Mouse (Mus musculus): ENCODE data around the gene Pi16.
A peak's percentile ranks its signal among the peaks of the same experiment; 100 is the strongest.

The Pi16 gene

DNA sequence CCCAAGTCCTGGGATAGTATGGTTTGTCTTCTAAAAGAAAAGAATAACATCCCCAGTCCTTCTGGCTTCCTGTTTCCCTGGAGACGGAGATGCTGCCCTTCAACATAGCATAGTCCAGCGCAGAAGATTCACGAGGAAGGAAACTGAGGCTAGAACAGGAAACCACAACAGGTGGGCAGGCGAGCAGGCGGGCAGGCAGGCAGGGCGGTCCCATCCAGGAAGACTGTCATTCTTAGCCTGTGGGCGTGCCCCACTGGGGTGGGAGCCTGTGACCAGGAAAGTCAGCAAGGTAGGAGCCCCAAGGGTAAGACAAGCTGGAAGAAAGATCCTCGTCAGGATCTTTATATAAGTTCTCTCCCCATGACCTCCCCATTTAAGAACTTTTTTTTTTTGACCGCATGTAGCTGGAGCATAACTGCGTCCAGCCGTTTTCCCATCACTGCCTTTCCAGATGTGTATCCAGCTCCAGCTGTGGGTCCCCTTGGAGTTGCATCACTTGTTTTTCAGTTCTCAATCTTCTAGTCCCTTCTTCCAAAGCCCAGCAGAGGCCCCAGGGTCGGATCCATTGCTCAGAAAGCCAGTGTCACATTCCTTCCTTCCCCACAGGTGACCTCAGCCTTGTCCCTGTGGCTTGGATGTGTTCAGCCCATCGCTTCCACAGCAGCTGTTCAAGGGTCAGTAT, 13.0 kb upstream of the Pi16 start:
- no peak for DNase-seq

DNA sequence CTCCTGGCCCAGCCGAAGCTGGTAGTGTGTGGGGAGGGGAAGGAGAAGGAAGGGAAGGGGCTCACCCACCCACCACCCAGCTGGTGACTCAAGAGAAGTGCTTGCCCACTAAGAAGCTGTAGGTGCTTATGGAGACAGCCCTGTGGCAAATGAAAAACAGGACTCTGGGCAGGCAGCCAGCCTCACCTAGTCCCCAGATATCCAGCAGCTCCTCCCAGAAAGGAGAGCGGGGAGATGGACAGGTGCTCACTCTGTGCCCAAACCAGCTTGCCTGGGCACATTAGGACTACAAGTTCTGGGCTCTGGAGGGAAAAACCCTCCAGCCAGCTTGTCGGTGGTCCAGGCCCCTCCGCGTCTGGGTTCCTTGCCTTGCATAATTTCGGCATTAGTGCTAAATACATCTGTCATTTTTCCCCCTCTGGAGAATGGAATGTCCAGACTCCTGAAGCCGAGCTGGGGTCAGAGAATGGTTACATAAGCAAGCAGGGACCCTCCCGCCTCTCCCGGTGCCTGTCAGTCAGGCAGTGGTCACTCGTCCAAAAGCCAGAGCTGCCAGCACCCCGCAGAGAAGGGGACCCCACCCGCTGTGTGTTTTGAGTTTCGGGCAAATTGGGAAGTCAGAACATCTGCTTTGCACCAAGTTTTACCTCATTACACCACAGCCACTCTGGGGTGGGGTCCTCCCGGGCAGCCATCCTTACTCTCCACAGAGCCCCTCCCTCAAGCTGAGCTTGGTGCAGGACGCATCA, 12.2 kb upstream of the Pi16 start:
- DNase-seq: no peak

DNA sequence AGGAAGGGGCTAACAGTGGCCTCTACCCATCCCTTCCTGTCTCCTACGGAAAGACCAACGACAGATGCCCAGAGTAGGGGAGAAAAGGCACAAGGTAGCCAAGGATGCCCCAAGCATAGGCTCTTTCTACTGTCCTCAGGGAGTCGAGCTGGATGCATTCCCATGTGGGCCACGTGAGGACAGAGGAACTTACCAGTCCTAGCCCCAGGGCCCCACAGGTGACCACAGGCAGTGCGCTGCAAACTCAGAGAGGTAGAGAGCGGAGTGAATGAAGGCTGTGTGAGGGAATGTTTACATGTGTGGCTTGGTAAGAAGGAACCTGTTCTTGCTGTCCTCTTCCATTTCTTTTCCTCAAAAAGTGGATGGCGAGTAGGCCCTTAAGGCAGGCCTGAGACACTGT, 11.6 kb upstream of the Pi16 start:
- no peak for DNase-seq

DNA sequence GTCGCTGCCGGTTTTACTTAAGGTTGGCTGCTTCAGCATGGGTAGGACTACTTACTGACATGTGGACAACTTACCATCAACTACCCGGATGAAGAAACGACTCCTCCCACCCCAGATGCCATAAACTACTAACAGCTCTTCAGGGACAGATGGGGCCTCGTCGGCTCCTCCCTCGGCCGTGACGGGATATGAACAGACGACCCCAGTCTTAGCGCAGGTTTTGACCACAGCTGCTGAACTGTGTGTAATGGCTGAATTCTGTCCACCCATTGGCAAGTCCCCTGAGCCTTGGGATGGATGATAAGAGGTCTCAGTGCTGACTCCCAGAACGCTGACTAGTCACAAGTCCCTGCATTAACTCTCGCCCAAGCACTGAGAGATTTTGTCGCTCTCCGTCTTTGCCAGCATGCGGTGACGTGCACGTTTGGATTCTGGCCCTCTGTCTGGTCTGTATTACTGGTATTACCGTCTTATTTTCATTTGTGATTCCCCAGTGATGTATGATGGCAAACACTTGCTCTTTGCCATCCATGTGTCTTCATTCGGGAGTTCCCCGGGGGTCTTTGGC, 7.3 kb upstream of the Pi16 start:
- DNase-seq: no peak

DNA sequence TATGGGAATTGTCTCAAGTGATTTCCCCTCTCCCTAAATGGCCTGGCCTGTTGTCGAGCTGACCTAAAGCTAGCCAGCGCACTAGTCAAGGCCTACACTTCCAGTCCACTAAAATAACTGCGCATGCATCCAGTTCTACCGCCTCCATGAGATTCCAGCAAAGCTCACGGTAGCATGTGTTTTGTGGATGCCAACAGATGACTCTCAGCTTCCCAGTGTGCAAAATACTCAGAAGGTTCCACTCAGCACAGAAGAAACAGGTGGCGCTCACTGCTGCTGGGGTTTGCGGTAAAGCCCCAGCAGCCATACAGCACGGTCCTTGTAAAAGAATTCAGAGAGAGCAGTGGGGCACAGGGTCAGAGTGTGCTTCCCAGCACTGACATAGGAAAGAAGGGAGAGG, 5.9 kb upstream of the Pi16 start:
- DNase-seq: no peak

DNA sequence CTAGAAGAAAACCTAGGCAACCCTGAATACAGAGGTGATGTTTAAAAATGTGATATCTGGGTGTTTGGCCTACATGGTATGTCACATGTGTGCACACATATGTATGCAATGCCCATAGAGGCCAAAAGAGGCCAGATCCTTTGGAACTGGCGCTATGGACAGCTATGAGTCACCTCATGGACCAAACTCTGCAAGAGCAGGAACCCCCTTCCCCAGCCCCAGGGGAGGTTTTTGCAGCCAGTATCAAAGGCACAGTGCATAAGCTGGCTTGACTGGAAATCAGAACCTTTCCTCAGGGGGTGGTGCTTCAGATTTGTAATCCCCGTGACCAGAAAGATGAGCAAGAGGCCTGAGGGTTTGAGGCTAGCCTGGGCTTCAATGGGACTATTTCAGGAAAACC, 5.4 kb upstream of the Pi16 start:
- DNase-seq: no peak

DNA sequence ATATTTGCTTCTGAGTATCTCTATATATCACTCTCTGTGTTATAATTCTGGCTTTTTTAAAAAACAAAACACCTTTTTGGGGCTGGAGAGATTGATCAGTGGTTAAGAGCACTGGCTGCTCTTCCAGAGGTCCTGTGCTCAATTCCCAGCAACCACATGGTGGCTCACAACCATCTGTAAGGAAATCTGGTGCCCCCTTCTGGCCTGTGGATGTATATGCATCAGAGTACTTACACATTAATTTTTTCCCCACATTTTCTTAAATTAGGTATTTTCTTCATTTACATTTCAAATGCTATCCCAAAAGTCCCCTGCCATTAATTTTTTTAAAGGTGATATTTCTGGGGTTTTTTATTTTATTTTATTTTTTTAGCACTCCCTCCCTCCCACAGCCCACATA, 4.2 kb upstream of the Pi16 start:
- no peak for DNase-seq

DNA sequence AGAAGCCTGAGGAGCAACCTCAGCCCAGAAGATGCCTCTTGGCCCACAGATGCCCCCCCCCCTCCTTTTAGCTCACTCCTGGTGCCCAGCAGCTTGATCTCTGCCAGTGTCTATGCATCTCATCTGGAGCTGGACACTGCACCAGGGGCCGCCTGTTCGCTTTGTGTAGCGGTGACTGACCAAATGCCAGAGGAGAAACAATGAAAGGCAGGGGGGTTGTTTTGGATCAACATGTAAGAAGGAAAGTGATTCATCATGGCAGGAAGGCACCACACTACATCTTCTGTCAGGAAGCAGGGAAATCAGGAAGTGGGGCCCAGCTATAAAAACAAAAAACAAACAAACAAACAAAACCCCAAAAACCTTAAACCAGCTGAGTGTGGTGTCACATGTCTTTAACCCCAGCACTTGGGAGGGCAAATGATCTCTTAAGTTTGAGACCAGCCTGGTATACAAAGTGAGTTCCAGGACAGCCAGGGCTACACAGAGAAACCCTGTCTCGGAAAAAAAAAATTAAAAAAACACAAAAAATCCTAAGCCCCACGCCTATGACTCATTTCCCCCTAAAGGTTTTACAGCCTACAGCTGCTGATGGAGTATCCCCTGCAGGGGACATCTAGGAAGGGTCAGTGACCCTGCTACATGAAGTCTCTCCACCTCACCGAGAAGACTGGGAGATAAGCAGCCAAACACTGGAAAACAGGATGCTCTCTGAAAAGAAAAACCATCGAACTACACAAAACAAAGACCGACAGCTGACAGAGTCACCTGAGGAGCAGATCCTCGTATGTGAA, 1.6 kb upstream of the Pi16 start:
- DNase-seq: peak; percentile 52

DNA sequence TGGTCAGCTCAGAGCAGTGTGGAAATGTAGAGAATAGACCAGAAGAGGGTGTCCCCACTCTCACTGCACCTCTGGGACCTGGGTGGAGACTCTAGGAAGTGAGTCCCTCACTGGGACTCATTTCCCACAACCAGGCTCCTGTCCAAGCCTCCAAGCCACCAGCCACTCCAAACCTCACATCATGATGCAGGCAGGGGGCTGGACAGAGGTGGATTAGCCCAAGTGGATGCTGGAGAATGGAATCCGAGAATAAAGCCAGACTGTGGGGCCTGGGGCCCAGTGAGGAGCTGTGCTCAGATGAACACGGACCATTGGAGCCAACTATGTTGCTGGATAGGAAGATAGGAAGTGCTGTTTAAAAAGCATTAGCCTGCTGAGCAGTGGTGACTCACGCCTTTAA, 589 bp upstream of the Pi16 start:
- DNase-seq: no peak

DNA sequence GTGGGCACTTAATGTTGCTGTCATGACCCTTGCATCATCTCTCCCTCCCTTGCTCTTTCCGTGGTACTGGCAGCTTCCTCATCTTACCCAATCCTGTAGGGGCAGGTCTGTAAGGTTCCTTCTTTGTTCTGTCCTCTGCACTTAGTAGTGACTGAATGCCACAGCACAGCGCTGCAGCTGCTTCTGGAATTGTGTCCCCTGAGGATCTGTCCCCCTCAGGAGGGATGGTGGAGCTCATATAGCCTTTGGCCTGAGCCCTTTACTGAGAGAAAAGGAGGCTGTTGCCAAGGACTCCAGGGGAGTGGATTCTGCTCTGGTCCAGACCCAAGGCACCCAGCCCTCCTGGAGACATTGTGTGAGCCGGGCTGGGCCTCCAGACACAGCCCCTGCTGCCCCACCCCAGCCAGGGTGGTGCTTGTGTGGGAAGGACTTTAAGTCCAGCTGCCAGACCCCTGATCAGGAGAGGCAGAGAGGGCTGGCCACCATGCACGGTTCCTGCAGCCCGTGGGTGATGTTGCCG, 1.3 kb downstream of the Pi16 start:
- DNase-seq: no peak

DNA sequence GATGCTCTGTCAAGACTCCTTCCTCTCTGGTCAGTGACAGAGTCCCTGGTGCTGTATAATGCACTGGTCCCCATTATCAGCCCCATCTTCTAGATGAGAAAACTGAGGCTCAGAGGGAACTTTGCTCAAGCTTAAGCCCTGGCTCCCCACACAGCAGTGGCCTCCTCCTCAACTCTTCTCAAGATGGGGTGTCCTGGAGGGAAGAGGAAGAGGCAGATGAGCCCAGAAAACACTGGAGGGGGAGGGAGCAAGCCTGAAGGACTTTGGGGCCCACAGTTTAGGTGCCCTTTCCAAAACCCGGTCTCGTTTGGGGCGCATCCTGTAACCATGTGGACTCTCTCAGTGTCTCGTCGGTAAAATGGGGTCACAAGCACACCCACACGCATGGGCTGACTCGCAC, 2.0 kb downstream of the Pi16 start:
- DNase-seq: no peak

DNA sequence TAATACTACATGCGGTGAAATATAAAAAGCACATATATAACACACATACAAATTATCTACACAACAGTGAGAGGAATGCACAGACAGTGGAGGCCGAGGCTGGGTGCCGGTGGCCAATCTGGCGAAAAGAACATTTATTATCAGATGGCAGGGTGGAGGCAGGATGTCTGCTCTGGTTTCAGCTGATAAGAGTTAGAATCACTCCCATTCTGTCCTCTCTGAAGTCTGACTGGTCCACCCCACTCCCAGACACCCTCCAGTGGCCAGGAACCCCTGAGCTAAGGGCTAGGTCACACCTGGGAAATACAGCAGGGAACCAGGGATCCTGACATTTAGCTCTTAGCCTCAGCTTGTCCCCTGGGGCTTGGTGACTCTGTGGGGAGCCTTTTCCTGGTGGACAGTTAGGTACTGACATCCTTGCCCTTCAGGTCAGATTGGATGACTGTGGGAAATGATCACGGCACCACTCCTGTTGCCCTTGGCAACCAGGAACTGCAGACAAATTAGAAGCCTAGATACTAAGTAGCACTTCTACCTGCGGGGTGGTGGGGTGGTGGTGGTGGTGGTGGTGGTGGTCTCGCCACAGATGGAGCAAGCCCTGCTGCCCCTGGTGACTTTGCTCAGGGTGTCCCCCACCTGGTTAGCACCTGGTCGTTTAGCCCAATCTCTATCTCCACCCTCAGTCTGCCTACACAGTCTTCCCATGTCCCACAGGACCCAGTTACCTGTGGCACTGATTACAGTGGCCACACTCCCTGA, 2.6 kb downstream of the Pi16 start:
- no peak for DNase-seq

DNA sequence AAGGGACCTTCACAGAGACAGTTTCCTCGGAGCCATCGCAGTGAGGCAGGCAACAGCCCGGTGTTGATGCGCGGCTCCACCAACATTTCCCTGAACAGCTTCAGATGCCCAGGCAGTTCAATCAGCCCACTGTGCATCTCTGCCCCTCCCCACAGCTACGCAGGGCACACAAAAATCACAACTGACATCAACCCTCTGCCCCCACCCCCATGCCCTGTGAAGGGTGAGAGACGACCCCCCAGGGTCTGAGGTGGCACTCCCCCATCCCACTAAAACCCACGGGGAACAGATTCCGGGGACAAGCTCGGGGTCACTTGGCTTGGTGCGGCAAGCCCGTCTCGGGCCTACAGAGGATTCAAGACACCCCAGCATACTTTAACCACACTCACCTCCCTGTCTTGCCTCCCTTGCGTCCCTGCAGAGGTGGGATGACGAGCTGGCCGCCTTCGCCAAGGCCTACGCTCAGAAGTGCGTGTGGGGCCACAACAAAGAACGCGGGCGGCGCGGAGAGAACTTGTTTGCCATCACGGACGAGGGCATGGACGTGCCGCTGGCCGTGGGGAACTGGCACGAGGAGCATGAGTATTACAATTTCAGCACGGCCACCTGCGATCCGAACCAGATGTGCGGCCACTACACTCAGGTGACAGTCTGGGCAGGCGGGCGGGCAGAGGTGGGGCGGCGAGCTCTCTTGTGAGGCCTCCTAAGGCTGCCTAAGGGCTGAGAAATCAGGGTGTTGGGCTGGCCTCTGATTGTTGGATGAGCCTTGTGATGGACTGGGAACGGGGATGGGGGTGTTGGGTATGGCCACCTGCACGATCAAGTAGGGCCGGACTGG, 4.5 kb downstream of the Pi16 start:
- no peak for DNase-seq

DNA sequence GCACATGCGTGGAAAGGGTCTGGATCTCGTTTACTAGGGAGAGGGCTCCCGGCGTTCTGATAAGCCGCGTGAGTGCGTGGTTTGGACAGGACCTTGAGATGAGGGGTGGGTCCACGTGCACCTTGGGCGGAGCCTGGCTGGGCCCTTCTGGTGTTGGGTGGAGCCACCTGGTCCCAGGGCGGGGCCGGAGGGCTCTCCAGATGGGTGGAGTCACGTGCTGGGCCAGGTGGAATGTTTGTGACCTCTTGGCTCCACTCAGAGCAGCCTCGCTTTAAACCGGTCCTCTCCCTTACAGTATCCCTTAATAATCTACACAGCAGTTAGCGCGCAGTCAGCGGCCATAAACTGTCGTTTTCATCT, 5.1 kb downstream of the Pi16 start:
- DNase-seq: peak; percentile 65

DNA sequence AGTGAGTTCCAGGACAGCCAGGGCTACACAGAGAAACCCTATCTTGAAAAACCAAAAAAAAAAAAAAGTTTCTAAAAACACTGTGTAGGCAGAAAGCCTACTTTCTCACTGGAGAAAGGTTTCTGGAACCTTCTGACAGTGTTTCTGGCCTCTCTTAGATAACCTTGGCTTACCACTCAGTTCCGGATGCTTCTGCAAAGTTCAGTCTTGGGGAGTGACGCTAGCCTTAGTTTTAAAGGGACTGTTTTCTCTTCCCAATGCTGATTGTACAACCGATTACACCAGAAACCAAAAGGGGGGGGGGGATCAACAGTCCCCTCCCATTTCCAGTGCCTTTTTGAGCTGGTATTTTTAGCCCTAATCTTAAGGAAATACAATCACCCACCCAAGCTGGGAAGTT, 6.1 kb downstream of the Pi16 start:
- DNase-seq: no peak

DNA sequence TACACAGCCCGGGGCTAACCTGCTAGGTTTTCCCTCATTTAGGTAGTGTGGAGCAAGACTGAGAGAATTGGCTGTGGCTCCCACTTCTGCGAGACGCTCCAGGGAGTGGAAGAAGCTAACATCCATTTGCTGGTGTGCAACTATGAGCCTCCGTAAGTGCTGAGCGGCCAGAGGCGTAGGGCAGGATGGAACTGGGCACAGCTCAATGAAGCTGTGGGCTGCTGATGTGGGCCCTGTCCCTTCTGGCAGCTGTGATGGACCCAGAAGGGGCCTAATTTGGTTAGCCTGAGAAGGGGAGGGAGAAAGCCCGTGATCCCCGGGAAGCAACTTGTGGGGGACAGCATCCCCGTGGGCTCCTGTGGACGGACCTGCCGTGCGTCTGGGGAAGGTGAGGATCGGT, 8.4 kb downstream of the Pi16 start:
- no peak for DNase-seq

DNA sequence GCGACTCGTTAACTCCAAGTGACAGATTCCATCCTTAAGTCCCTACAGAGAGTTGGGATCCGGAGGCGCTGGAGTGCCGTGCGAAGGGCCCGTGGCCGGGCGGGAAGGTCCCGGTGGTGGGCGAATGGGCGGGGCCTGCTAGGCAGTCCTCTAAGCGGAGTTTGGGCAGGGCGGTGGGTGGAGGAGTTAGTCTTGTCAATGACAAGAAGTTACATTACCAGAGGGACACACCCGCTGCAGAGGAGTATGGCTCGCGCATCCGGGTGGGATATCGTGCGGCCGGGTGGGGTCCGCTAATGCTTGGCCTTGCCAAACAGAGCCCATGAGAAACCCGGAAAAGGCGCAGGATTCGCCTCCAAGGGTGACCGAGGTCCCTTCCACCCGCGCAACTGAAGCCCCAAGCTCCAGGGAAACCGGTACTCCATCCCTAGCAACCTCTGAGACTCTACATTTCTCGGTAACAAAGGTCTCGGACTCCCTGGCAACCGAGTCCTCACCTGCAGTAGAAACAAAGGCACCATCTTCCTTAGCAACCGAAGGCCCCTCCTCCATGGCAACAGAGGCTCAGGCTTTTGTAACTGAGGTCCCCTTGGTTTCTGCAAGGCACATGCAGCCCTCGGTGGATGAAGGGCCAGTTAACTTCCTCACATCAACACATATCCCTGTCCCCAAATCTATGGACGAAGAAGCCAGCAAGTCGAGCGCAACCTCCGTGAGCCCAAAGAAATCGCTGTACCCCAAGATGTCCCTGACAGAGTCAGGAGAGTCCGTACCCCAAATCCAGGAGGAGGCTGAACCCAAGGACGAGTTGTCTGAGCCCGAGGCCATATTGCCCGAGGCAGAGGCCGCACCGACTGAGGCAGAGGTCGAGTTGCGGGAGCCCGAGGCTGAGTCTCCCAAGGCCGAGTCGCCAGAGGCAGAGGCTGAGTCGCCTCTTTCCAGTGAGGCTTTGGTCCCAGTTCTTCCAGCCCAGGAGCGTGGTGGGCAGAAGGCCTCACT, 9.3 kb downstream of the Pi16 start:
- DNase-seq: no peak

DNA sequence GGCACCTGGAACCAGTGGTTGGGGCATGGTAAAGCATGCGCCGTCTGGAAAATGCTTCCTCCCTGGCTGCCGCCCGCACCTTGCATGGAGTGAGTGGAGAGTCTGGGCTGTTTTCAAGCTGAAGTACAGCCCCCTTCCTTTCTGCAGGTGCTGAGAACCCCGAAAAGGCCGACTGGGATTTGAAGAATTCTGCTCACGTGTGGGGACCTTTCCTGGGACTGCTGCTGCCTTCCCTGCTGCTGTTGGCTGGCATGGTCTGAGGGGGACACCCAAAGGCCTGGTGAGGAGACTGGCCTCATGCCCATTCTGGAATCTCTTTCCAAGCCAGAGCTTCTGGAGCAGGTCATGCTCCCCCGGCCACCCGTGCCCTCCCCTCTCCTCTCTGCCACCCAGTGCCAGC, 10.2 kb downstream of the Pi16 start:
- DNase-seq: no peak

DNA sequence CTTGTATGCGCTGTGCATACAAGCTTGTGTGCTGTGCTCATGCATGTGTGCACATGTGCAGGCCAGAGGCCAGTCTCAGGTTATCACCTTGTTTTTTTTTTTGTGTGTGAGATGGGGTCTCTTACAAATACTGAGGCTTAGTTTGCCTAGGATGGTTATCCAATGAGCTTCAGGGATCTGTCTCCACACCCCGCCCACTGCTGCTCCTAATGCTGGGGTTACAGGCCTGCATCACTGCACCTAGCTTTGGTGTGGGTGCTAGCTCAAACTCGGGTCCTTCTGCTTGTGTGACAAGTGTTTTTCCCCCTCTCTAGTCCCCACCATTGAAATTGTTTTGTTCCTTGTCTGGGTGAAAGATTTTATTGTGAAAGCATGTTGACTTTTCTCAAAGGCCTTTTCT, 12.7 kb downstream of the Pi16 start:
- DNase-seq: no peak

DNA sequence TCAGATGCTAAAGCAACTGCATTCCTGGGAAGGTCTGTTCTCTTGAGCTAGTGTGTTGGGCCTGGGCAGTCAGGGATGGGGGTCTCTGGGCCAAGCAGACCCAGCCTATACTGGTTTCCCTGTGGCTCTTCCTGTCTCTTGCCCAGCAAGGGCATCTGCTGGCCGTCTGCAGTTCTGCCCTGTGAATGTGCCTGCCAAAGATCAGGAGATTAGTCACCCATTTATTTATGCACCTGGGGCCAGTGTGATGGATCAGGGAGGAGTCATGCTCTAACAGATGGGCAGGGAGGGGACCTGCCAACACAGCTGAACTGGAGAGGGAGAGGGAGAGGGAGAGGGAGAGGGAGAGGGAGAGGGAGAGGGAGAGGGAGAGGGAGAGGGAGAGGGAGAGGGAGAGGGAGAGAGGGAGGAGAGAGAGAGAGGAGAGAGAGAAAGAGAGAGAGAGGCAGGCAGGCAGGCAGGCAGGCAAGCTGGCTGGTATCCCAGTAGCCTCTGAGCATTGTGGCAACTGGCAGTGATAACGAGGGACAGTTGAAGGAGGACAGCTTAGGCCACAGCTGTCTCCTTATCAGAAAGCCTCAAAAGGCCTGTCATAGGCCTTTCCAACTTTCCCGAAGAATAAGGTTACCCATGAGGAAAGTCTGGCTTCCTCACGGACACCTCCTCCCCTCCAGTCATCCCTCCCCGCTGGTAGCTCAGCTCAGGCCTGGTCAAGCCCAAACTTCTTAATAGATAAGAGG, 13.4 kb downstream of the Pi16 start:
- DNase-seq: peak; percentile 75

All from kidney, adult 9 months (tissue).